Mouse (Mus musculus): ENCODE measurements around the gene Sgms2. TPM values are rescaled to one million over a fixed set of nuclear protein-coding genes. Genes with fewer than 3 reads are reported as not detected.

The Sgms2 gene
- polyA plus RNA-seq (2017; shearing (Covaris generic)): 0.16 TPM

GRCm38 (mm10) chr3:131491361-131491925 lies at the start of gene Sgms2:
Sgms2 (minus strand) TSS chr3:131491411.

GRCm38 (mm10) chr3:131302452-131303319 lies 188.5 kb downstream of the Sgms2 start, which contains the start of gene Cyp2u1:
Cyp2u1 (minus strand) TSS chr3:131303227.

GRCm38 (mm10) chr3:131271559-131272373 lies 219.4 kb downstream of the Sgms2 start, which contains the start of gene Hadh:
Hadh (minus strand) TSS chr3:131272101.

Other genes starting within 250 kb of the Sgms2 start
- gene Hadh, start 219.3 kb downstream of the Sgms2 start, polyA plus RNA-seq (2017; shearing (Covaris generic)): 68.3 TPM
- gene Cyp2u1, start 188.2 kb downstream of the Sgms2 start, polyA plus RNA-seq (2017; shearing (Covaris generic)): 0.57 TPM
- 34.7 TPM for gene Papss1, start 73.4 kb upstream of the Sgms2 start, polyA plus RNA-seq (2017; shearing (Covaris generic))